Mouse (Mus musculus): ENCODE data around the gene Lgals2.

- TF ChIP-seq CTCF (IDR thresholded peaks at IDR 0.05; ENCODE audit: control insufficient read depth, insufficient read depth, insufficient replicate concordance, low read depth, low read length) = no peak
- no peak for TF ChIP-seq POLR2A (IDR thresholded peaks at IDR 0.05; ENCODE audit: control insufficient read depth, low read depth, low read length)
Observed at GRCm38 (mm10) chr15:78836086-78836621, 19.2 kb downstream of the Lgals2 start.

Data from testis, adult 2 months (tissue).